Mouse (Mus musculus) colon, adult 2 months (tissue): Measurements from ENCODE around the gene Ndufab1. TPM values are rescaled to one million over a fixed set of nuclear protein-coding genes. Genes with fewer than 3 reads are reported as not detected.

Experiments
- polyA plus RNA-seq: library from polyadenylated mRNA; depleted of rRNA; stranded (reverse); fragments of >200 nt; gene quantifications from 2 replicates; pipeline ENCODE4 v1.2.3, GENCODE M21; 2012; rRNA removed

Gene Ndufab1
- 849 and 1,005 TPM in 2 replicates for polyA plus RNA-seq

DNA sequence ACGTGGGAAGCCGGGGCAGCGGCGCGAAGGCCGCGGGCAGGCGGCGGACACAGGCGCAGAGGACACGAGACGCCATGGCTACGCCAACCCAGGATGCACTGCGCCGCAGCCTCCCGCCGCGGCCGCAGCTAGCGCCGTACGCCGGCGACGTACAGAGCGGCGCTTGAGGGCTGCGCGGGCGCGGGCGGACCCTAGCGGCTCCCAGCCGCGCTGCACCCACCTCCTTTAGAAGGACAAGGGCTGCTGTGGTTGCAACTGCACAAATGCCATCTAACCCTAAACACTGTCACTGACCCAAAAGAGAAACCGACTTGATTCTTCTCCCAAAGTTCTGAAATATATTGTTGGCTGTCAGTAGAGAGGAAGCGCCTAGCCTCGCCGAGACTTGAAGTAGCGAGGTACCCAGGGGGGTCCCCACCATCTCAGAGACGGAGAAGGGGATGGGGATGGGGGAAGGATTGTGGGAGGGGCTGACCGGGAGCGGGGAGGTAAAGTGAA, at the start of gene Ndufab1:
Gene Ndufab1, minus strand, starts transcription at position 140 of the 498 bp plus-strand sequence.

DNA sequence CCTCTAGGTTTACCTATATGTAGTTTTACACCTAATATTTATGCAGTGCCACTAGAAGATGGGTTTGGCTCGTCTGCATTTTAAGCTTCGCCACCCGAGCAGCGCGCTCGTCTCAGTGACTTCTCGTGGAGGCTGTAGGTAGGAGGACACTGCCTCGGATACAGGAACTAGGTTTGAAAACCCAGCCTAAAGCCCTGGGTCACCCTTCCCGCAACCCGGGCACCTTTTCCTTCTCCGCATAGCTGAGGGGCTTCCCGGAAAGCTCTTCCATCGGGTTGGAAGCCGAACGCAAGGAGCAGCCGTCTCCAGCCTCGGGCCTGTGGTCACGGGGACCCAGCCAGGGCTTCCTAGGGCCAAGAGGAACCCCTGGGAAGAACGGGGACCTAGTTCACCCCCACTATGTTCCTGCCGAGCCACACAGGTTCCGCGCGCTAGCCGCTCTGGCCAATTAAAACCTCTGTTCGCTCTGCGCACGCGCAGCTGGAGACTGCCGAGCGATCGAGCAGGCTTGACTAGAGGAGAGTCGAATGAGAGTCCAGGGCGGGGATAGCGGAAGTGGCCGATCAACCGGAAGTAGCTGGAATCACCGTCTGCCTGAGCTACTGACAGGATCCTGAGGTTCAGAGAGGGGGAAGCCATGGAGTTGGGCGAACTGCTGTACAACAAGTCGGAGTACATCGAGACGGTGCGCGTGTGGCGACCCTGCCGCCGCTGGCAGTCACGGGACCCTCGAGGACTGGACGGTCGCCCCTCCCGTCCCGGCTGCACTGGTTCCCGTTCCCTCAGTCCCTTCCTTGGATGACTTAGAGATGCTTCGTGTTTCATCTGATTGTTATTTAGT, 31.0 kb upstream of the Ndufab1 start, which contains the start of the genes Palb2 and Dctn5:
Gene Palb2, minus strand, starts transcription at position 489 of the 841 bp plus-strand sequence.
Gene Dctn5, plus strand, starts transcription at position 545 of the 841 bp plus-strand sequence.

DNA sequence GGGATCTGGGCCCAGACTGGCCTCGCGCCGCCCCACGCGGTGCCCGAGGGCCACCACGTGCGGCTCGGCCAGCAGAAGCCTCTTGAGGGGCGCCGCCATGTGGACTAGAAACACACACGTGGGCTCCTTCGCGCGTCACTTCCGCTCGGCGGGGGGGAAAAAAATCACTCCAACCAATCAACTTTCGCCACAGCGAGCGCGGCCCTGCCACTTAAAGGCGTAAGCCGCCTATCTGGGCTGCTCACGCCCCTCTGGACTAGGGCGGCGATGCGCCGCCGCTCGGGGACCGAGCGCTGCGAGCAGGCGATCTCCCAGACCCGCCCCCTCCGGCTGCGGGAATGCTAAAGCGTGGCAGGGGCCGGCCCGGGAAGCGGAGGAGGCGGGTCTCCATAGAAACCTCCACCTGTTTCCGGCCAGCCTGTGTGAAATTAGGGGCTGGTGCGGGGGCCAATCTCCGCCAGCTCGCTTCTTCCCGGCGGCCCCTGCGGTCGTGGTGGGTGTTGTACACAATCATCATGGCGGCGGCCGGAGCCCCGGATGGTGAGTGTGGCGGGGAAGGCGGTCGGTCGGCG, 34.7 kb downstream of the Ndufab1 start, which contains the start of the genes Ubfd1 and Ears2:
Gene Ubfd1, plus strand, starts transcription at position 231 of the 572 bp plus-strand sequence.
Gene Ears2, minus strand, starts transcription at position 319 of the 572 bp plus-strand sequence.

Other genes starting within 250 kb of the Ndufab1 start
- gene Scnn1b, start 236.8 kb downstream of the Ndufab1 start, polyA plus RNA-seq: 17.4 and 27.5 TPM in 2 replicates
- 25.6 and 26.5 TPM in 2 replicates for gene Cog7, start 120.2 kb downstream of the Ndufab1 start, polyA plus RNA-seq
- 16.2 and 25.3 TPM in 2 replicates for gene Gga2, start 80.7 kb downstream of the Ndufab1 start, polyA plus RNA-seq
- gene Ubfd1, start 34.7 kb downstream of the Ndufab1 start, polyA plus RNA-seq: 13.5 and 15.1 TPM in 2 replicates
- 11.8 and 12.7 TPM in 2 replicates for gene Ears2, start 34.6 kb downstream of the Ndufab1 start, polyA plus RNA-seq
- gene Palb2, start 31.1 kb upstream of the Ndufab1 start, polyA plus RNA-seq: 0.98 and 1.1 TPM in 2 replicates
- 58.5 and 61.5 TPM in 2 replicates for gene Dctn5, start 31.2 kb upstream of the Ndufab1 start, polyA plus RNA-seq
- 13.8 and 18.2 TPM in 2 replicates for gene Plk1, start 57.6 kb upstream of the Ndufab1 start, polyA plus RNA-seq
- 156 and 163 TPM in 2 replicates for gene Ern2, start 84.3 kb upstream of the Ndufab1 start, polyA plus RNA-seq
- 103 and 129 TPM in 2 replicates for gene Chp2, start 117.6 kb upstream of the Ndufab1 start, polyA plus RNA-seq
- gene Prkcb, start 186.9 kb upstream of the Ndufab1 start, polyA plus RNA-seq: 5.0 and 5.6 TPM in 2 replicates